Mouse (Mus musculus): ENCODE results near the gene Chrna1. TPM values are rescaled to one million over a fixed set of nuclear protein-coding genes. Genes with fewer than 3 reads are reported as not detected.

Gene Chrna1
- total RNA-seq (2023), result under 1 TPM in 1 of 2 experiments, not detected in 1; 0.15 TPM

DNA sequence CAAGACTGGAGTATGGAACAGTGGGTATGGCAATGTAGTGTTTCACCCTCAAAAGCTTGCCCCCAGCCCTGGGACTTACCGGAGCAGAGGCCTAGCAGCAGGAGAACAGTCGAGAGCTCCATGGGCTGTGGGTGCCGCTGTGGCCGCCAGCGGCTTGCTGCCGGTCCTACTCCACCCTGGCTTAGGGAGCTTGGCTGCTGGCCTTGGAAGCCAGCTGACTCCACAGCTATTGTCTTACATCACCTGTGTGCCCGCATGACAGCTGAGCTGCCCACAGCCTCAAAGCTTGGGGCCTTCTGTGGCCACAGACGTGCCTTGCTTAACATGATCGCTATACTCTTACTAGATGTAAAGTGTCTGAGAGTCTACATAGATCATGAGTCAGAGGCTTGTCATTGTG lies at the start of gene Chrna1:
Chrna1 (minus strand) TSS at position 173 of the 400 bp plus-strand sequence.

DNA sequence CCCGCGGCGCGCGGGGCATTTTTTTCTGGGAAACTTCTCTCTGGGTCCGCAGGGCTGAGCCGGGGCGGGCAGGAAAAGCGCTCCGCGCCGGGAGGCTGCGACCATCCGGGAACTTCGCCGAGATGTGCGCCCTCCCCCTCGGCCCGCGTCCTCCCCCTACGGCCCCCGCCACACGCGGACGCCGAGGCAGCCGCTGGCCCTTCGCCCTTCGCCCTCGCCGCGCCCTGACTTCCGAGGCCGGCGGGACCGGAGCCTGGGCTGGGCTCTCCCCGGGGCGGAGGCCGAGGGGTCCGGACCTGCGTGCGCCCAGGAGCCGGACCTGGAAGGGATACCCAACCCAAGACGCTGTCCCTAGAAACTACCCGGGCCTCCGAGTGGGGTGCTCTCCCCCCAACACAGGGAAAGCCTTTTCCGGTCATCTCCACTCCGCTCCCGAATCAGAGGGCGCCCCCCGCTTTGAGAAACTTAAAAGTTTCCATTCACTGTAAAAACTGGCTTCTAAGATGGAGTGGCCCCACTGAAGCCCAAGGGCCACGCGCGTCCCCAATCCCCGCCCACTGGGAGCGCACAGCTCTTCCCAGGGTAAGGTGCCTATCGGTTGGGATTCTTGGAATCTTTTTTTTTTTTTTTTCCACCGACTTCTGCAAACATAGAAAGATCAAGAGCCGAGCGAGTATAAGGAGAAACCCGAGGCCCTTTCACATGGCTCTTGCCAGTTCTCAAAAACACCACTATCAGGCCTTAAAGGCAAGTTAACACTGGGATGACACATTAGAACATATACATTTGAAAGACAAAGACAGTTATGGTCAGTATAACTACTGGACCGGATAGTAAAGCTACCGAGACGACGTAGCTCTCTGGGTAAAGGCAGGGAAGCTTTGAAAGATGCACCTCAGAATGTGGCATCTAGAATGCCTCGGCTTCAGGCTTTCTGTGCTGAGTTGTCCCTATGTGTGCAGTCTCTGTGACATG lies 50.5 kb downstream of the Chrna1 start, which contains the start of gene Wipf1:
Wipf1 (minus strand) TSS at position 379 of the 975 bp plus-strand sequence.

Other genes with a start within 250 kb of the Chrna1 start
- gene Gpr155, start 193.8 kb downstream of the Chrna1 start, total RNA-seq (2023), result 10 to 100 TPM; 14.3 to 15.2 TPM
- 100 to 1,000 TPM; 319 to 382 TPM for gene Wipf1, start 50.6 kb downstream of the Chrna1 start, total RNA-seq (2023)
- gene Chn1, start 195.0 kb upstream of the Chrna1 start, total RNA-seq (2023), result not detected